Mouse (Mus musculus) ES-E14 (cell line): Measurements from ENCODE around the gene Nup153. TPM values are rescaled to one million over a fixed set of nuclear protein-coding genes. Genes with fewer than 3 reads are reported as not detected.

Source experiments
- DNase-seq: peaks from one replicate; pipeline ENCODE4 v3.0.0-alpha.2; 2013; ENCODE audit warnings: low read depth, low spot score
- H3K27ac ChIP-seq: 2 replicates; pipeline ENCODE4 v1.5.1; 2012; ENCODE audit warnings: low read depth, mild to moderate bottlenecking, low read length, moderate library complexity, mixed read lengths; ENCODE audit not compliant: poor library complexity, insufficient read depth, severe bottlenecking
- H3K36me3 ChIP-seq: 2 replicates; pipeline ENCODE4 v1.6.1; 2012; ENCODE audit warnings: mild to moderate bottlenecking, low read length, moderate library complexity, mixed read lengths; ENCODE audit not compliant: control insufficient read depth, poor library complexity, insufficient read depth, severe bottlenecking
- H3K4me1 ChIP-seq, 2 experiments: fragments of 150-350 bp in 1 of 2; sonication (generic) in 1 of 2; 2 replicates each; pipeline ENCODE4 v1.6.1; 2012; ENCODE audit warnings: low read length in 2 of 2, mild to moderate bottlenecking in 1 of 2, mixed read lengths in 1 of 2; ENCODE audit not compliant: control insufficient read depth in 2 of 2, insufficient read depth in 2 of 2, poor library complexity in 1 of 2
- H3K4me3 ChIP-seq, 2 experiments: fragments of 150-350 bp in 1 of 2; sonication (generic) in 1 of 2; 2 replicates each; pipeline ENCODE4 v1.5.1; 2012; ENCODE audit warnings: low read length in 2 of 2, low read depth in 1 of 2, mild to moderate bottlenecking in 1 of 2, mixed read lengths in 1 of 2; ENCODE audit not compliant: insufficient read depth in 1 of 2, poor library complexity in 1 of 2, severe bottlenecking in 1 of 2
- H3K9ac ChIP-seq: 2 replicates; pipeline ENCODE4 v1.6.1; 2012; ENCODE audit warnings: low read depth, mild to moderate bottlenecking, low read length, mixed read lengths; ENCODE audit not compliant: poor library complexity, insufficient read depth, severe bottlenecking
- H3K9me3 ChIP-seq: fragments of 150-350 bp; sonication (generic); 2 replicates; pipeline ENCODE4 v1.6.1; 2012; ENCODE audit warnings: low read depth, mild to moderate bottlenecking, low read length; ENCODE audit not compliant: control insufficient read depth, insufficient read depth
- CHD2 ChIP-seq: IDR thresholded peaks from 2 replicates; pipeline ENCODE4 v1.6.1; 2014; ENCODE audit warnings: mild to moderate bottlenecking, low read depth, low read length, inconsistent platforms
- HCFC1 ChIP-seq: IDR thresholded peaks from 2 replicates; pipeline ENCODE4 v1.6.1; 2012; ENCODE audit warnings: low read length, inconsistent platforms, borderline replicate concordance; ENCODE audit not compliant: insufficient read depth
- MAFK ChIP-seq: IDR thresholded peaks from 2 replicates; pipeline ENCODE4 v1.6.1; 2014; ENCODE audit warnings: mild to moderate bottlenecking, low read depth, low read length, inconsistent platforms; ENCODE audit not compliant: insufficient read depth
- ZC3H11A ChIP-seq: IDR thresholded peaks from 2 replicates; pipeline ENCODE4 v1.6.1; 2012; ENCODE audit warnings: low read depth, mild to moderate bottlenecking, inconsistent platforms, low read length, borderline replicate concordance
- ZNF384 ChIP-seq: IDR thresholded peaks from 2 replicates; pipeline ENCODE4 v1.6.1; 2012; ENCODE audit warnings: low read depth, low read length, inconsistent platforms
- in situ Hi-C, 2 experiments: fragments of 600-800 bp; cut with MboI; formaldehyde crosslinking; loops; one replicate each; pipeline ENCODE4 v1.15.1; 2025; ENCODE audit warnings: low sequenced_read_pairs in 2 of 2, inconsistent platforms in 1 of 2; ENCODE audit not compliant: unreplicated experiment in 2 of 2
- total RNA-seq: library from RNA; depleted of rRNA; stranded (reverse); fragments of 300-350 nt; gene quantifications from 2 replicates; pipeline ENCODE4 v1.2.3, GENCODE M21; 2012

Gene Nup153
- total RNA-seq, 1 experiment = 125 TPM

DNA sequence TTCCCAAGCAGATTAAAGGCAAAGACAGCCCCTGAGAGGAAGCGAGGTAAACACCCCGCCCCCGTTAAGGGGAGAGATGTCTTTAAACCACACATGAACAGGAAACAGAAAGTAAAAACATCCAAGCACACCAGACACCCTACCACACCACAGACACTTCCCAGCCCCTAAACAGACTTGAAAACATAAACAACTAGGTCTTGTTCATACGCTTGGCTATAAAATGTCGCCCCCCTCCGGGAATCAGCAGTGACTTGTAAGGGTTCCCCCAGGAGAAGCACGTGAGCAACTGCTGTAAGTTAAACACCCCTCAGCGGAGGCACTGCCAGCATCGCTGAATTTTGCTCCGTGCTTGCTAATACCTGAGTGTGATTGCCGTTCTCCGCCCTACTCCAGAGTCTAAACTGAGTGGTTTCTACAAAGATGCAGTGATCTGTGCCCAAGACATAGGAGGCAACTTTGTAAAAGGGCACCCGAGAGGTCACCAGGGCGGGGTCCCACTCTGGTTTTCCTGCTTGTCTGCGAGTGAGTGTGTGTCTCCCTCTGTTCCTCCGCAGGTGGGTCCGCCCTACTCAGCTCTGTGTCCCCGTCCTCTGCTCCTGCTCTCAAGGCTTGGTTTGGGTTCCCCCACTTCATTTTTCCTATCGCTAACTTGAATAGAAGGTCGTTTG is 8.2 kb upstream of the Nup153 start:
- TF ChIP-seq MAFK (no peak), HCFC1 (no peak), ZNF384 (no peak), ZC3H11A (no peak), CHD2 (no peak)
- in situ Hi-C loops = no loop called here
- H3K4me1 ChIP-seq = no peaks in the 10 kb centered on the region; a peak in 1 of 4 replicates
- no peak overlapping the region for H3K27ac ChIP-seq
- H3K9ac ChIP-seq = peak overlapping the region; percentile 22; the same call in 1 of the 2 replicates
- DNase-seq = peak; percentile 54
- H3K9me3 ChIP-seq = no peaks in the 10 kb centered on the region
- H3K4me3 ChIP-seq = peak overlapping the region; percentile 48 to 76
- H3K36me3 ChIP-seq = no peaks in the 10 kb centered on the region

DNA sequence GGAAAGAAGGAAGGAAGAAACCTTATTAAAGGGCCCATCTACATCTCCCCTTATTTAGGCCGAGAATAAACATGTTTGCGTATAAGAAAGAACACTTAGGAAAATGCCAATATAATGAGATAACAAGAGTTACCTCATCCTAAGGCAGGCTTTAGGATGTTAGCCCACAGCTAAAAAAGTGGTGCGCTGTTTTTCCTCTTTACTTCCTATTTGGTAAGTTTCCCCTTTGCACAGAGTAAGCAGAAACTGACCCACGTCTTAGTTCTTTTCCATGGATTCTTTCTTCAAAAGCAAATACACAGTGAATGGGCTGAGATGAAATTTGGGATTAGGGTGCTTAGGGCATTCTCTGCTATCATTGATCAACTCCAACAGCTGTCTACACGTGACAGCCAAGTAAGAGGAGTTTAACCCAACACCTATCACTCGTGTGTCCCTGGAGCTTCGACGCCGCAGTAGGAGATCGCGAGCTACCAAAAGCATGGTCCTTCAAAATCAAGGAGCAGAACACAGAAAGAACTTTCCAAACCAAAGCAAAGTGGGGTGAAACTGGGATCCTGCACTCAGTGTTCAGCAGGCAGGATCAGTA is 7.6 kb upstream of the Nup153 start:
- no peak overlapping the region for H3K27ac ChIP-seq
- no peaks in the 10 kb centered on the region for H3K36me3 ChIP-seq
- DNase-seq = no peak
- peak overlapping the region; percentile 2; the same call in 1 of the 2 replicates for H3K9ac ChIP-seq
- peak overlapping the region; percentile 48 to 76; a peak in 2 of 4 replicates for H3K4me3 ChIP-seq
- no peaks in the 10 kb centered on the region; a peak in 1 of 4 replicates for H3K4me1 ChIP-seq
- no peaks in the 10 kb centered on the region for H3K9me3 ChIP-seq
- in situ Hi-C loops = no loop called here
- TF ChIP-seq ZNF384 (no peak), HCFC1 (no peak), MAFK (no peak), CHD2 (no peak), ZC3H11A (no peak)

DNA sequence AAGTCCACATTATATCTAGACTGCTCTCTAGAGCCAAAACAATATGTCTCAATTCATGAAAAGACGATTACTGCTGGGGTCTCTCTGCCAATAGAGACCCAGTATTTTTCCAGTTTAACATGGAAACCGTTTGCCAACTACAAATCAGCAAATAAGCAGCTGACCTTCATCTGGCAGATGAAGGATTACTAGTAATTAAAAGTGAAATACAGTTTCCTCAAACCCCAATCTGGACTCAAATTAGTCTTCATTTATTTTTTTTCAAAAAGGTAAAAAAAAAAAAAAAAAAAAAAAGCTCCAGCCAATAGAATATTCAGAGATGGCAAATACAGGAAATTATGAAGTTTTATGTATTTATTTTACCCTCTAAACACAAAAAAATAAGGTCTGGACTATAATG is 2.3 kb upstream of the Nup153 start:
- H3K4me1 ChIP-seq = peaks cover 3 to 8% of the 10 kb centered on the region in 2 experiments; a peak in 3 of 4 replicates
- in situ Hi-C loops = no loop called here
- H3K4me3 ChIP-seq = no peak overlapping the region
- H3K9ac ChIP-seq = no peak overlapping the region
- H3K27ac ChIP-seq = no peak overlapping the region
- no peak for TF ChIP-seq ZC3H11A
- peak; percentile 79 for TF ChIP-seq ZNF384
- no peak for TF ChIP-seq CHD2
- no peak for DNase-seq
- no peaks in the 10 kb centered on the region for H3K36me3 ChIP-seq
- no peaks in the 10 kb centered on the region for H3K9me3 ChIP-seq

DNA sequence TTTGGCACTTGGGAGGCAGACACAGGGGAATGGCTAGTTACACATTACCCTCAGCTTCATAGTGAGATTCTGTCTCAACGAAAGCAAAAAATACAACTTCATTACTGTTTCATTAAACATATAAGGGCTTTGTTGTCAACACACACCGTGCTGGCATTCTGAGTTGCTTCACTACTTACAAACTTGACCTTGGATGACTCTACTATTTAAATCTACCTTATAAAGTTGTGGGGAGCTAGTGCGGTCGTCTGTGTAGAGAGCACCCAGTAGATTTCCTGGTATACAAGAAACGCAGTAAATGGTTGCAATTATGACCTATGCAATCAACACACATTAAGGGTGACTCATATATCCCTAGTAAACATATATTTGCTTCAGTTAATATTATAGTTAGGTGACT is 671 bp upstream of the Nup153 start:
- no peaks in the 10 kb centered on the region for H3K36me3 ChIP-seq
- H3K27ac ChIP-seq = peak overlapping the region; percentile 70; the same call in 1 of the 2 replicates
- H3K9ac ChIP-seq = peak overlapping the region; percentile 55; the same call in 1 of the 2 replicates
- H3K4me1 ChIP-seq = peaks cover 5 to 12% of the 10 kb centered on the region in 2 experiments; a peak in 3 of 4 replicates
- H3K4me3 ChIP-seq = peak overlapping the region; percentile 57 to 64
- no peaks in the 10 kb centered on the region for H3K9me3 ChIP-seq
- no peak for TF ChIP-seq ZNF384
- no peak for TF ChIP-seq HCFC1
- no peak for TF ChIP-seq ZC3H11A
- TF ChIP-seq MAFK = no peak
- TF ChIP-seq CHD2 = no peak
- in situ Hi-C loops = no loop called here
- no peak for DNase-seq
